Mouse (Mus musculus): ENCODE measurements around the gene Dhx30.

- TF ChIP-seq CTCF (IDR thresholded peaks at IDR 0.05; ENCODE audit: insufficient read depth, low read depth, low read length), result peak; percentile 96
- TF ChIP-seq POLR2A (IDR thresholded peaks at IDR 0.05; ENCODE audit: insufficient read depth, low read depth, low read length), result no peak
These were observed 16.7 kb downstream of the Dhx30 start for GRCm38 (mm10) chr9:110100627-110101600.

Data from olfactory bulb, adult 2 months (tissue).